Mouse (Mus musculus): ENCODE measurements around the gene Dab2ip. TPM values are rescaled to one million over a fixed set of nuclear protein-coding genes. Genes with fewer than 3 reads are reported as not detected.
A peak's percentile ranks its signal among the peaks of the same experiment; 100 is the strongest.

Gene Dab2ip
- total and polyA plus RNA-seq, 3 experiments, result 34.5 to 47.9 (median 45.6) TPM

DNA sequence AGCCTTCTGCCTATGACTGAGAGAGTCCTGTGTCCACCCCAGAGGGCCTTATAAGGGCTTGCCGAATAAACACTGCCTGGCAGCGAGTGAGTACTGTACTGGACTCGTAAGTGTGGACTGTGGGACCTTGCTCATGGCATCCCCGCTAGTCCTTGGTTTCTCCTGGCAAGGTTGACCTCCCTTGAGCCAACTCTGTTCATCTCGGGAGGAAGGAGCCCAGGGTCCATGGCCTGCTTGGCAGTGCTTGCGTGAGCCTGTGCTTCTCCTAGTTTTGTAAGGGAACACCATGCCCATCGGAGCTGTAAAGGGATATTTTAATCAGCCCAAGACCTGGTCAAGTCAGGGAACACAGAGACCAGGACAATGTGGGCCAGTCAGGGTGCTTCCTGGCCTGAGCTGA is 54.2 kb downstream of the Dab2ip start:
- Histone ChIP-seq H3K9ac (ENCODE audit: low read depth, low read length) (no peak overlapping the region), H3K4me1 (ENCODE audit: control insufficient read depth, insufficient read depth, low read length) (peaks cover 62% of the 10 kb centered on the region), H3K79me2 (replicated peaks; ENCODE audit: control insufficient read depth, insufficient read depth, low read length) (no peaks in the 10 kb centered on the region), H3K27me3 (ENCODE audit: control insufficient read depth, insufficient read depth, low read length) (no peaks in the 10 kb centered on the region), H3K36me3 (ENCODE audit: control insufficient read depth, insufficient read depth, low read length) (no peaks in the 10 kb centered on the region), H3K27ac (peak overlapping the region; percentile 90), H3K4me3 (no peak overlapping the region)
- intact Hi-C loops (cut with DNase I), result loop anchor here (2.0 kb wide), 2 partner anchors 15 to 29 kb away; no protein-coding TSS in a partner anchor
- no peak for DNase-seq
- WGBS, result 66% methylated on average over 7 of the region's 7 CpGs
- no peak for TF ChIP-seq EP300 (IDR thresholded peaks at IDR 0.05; ENCODE audit: insufficient read depth, low read depth, low read length)
- TF ChIP-seq CTCF (IDR thresholded peaks at IDR 0.05), result no peak
- no peak for TF ChIP-seq POLR2A (IDR thresholded peaks at IDR 0.05; ENCODE audit: insufficient read depth, low read depth, low read length)

DNA sequence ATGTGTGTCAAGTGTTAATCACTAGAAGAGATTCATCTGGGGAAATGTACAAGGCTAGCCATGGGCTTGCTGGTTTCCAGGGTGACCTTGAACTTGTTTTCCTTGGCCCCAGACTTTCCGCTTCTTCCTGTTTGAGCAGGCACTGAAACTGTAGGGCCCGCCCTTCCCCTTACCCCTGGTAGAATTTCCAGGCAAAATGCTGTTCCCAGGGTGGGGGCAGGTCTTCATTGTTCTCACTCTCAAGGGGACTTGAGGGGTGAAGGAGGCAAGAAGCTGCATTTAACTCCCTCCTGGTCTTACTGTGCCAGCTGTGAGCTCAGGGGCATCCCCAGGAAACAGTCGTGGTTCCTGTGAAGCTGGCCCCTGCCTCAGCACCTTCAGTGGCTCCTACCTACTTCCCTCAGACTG is 55.9 kb downstream of the Dab2ip start:
- TF ChIP-seq POLR2A (IDR thresholded peaks at IDR 0.05; ENCODE audit: insufficient read depth, low read depth, low read length) (peak; percentile 13; the same call in 1 of the 2 replicates), EP300 (IDR thresholded peaks at IDR 0.05; ENCODE audit: insufficient read depth, low read depth, low read length) (peak; percentile 84; the same call in 1 of the 2 replicates), CTCF (IDR thresholded peaks at IDR 0.05) (no peak)
- no peak overlapping the region for H3K4me3 ChIP-seq
- no peaks in the 10 kb centered on the region for H3K79me2 ChIP-seq (replicated peaks; ENCODE audit: control insufficient read depth, insufficient read depth, low read length)
- DNase-seq, result peak; percentile 59 to 78
- 26% methylated on average over 3 of the region's 3 CpGs for WGBS
- intact Hi-C loops (cut with DNase I), result loop anchor here (2.0 kb wide), 3 partner anchors 17 to 27 kb away; no protein-coding TSS in a partner anchor
- H3K36me3 ChIP-seq (ENCODE audit: control insufficient read depth, insufficient read depth, low read length), result no peaks in the 10 kb centered on the region
- peaks cover 67% of the 10 kb centered on the region for H3K4me1 ChIP-seq (ENCODE audit: control insufficient read depth, insufficient read depth, low read length)
- H3K27ac ChIP-seq, result peak overlapping the region; percentile 90
- no peaks in the 10 kb centered on the region for H3K27me3 ChIP-seq (ENCODE audit: control insufficient read depth, insufficient read depth, low read length)
- H3K9ac ChIP-seq (ENCODE audit: low read depth, low read length), result no peak overlapping the region

DNA sequence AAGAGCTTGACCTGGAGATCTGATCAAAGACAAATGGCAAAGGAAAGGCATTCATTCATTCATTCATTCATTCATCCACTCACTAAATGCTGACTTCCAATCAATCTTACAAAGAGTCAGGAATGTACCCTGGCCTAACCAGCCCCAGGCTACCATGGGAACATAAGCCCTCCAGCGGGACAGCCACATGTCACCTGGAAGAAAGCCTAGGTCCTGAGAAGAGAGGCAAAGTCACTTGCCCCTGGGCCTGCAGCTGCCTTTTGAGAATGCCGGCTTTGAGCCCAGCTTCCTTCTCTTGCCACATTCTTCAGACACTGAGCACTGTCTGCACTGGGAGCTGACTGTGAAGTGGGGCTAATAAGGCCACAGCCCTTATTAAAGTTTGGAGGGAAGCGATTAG is 56.3 kb downstream of the Dab2ip start:
- no peak overlapping the region for H3K4me3 ChIP-seq
- no peak overlapping the region; the same call in 1 of the 2 replicates for H3K9ac ChIP-seq (ENCODE audit: low read depth, low read length)
- H3K27me3 ChIP-seq (ENCODE audit: control insufficient read depth, insufficient read depth, low read length), result no peaks in the 10 kb centered on the region
- peak overlapping the region; percentile 90 for H3K27ac ChIP-seq
- peaks cover 65% of the 10 kb centered on the region for H3K4me1 ChIP-seq (ENCODE audit: control insufficient read depth, insufficient read depth, low read length)
- H3K36me3 ChIP-seq (ENCODE audit: control insufficient read depth, insufficient read depth, low read length), result no peaks in the 10 kb centered on the region
- WGBS, result 31% methylated on average over 3 of the region's 3 CpGs
- TF ChIP-seq POLR2A (IDR thresholded peaks at IDR 0.05; ENCODE audit: insufficient read depth, low read depth, low read length) (no peak), EP300 (IDR thresholded peaks at IDR 0.05; ENCODE audit: insufficient read depth, low read depth, low read length) (no peak), CTCF (IDR thresholded peaks at IDR 0.05) (no peak)
- intact Hi-C loops (cut with DNase I), result loop anchor here (2.0 kb wide), 1 partner anchor 26 kb away; no protein-coding TSS in a partner anchor
- peak in 1 of 2 experiments; percentile 39 for DNase-seq
- H3K79me2 ChIP-seq (replicated peaks; ENCODE audit: control insufficient read depth, insufficient read depth, low read length), result no peaks in the 10 kb centered on the region

DNA sequence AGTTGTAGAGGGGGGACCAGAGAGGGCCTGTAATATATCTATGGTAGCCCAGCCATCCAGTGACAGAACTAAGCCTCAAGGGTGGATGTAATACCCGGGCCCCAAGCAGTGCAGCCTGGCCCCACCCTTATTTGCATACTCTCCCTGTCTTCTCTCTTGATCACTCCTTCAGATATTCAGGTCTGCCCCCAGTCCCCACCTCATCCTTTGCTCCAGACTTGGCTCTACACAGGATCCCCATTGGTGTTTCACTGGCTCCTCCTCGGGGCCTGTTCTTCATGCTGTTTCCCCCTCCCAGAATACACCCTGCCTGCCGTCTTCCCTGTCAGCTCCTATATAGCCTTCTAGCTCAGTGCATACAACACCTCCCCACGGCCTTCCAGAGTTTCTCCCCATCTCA is 57.3 kb downstream of the Dab2ip start:
- peak overlapping the region; percentile 90 for H3K27ac ChIP-seq
- no peaks in the 10 kb centered on the region for H3K36me3 ChIP-seq (ENCODE audit: control insufficient read depth, insufficient read depth, low read length)
- H3K4me1 ChIP-seq (ENCODE audit: control insufficient read depth, insufficient read depth, low read length), result peaks cover 62% of the 10 kb centered on the region
- WGBS, result 70% methylated on average over 4 of the region's 4 CpGs
- H3K27me3 ChIP-seq (ENCODE audit: control insufficient read depth, insufficient read depth, low read length), result no peaks in the 10 kb centered on the region
- no peak overlapping the region for H3K9ac ChIP-seq (ENCODE audit: low read depth, low read length)
- no peak for DNase-seq
- no peak overlapping the region for H3K4me3 ChIP-seq
- H3K79me2 ChIP-seq (replicated peaks; ENCODE audit: control insufficient read depth, insufficient read depth, low read length), result no peaks in the 10 kb centered on the region
- intact Hi-C loops (cut with DNase I), result loop anchor here (2.0 kb wide), 1 partner anchor 27 kb away; no protein-coding TSS in a partner anchor
- TF ChIP-seq POLR2A (IDR thresholded peaks at IDR 0.05; ENCODE audit: insufficient read depth, low read depth, low read length) (no peak), EP300 (IDR thresholded peaks at IDR 0.05; ENCODE audit: insufficient read depth, low read depth, low read length) (no peak), CTCF (IDR thresholded peaks at IDR 0.05) (no peak)

DNA sequence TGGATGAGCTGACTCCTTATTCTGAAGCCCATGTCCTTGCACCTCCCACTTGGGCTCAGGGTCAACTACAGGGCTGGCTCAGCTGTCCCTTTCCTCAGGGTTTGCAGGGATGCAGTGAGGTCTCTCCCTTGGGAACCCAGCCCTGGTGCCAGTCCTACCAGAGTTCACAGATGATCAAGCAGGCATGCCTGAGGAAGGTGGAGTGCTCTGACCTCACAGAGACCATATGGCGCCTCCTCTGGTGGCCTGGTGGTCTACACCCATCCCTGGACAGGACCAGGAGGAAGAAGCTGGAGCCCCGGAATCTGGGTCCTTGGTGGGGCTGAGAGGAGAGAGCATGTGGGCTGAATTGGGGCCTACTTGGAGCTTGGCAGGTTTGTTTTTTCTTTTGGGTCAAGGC is 57.9 kb downstream of the Dab2ip start:
- no peaks in the 10 kb centered on the region for H3K79me2 ChIP-seq (replicated peaks; ENCODE audit: control insufficient read depth, insufficient read depth, low read length)
- 82% methylated on average over 2 of the region's 2 CpGs for WGBS
- peak overlapping the region; percentile 90 for H3K27ac ChIP-seq
- DNase-seq, result no peak
- no peak overlapping the region for H3K4me3 ChIP-seq
- TF ChIP-seq POLR2A (IDR thresholded peaks at IDR 0.05; ENCODE audit: insufficient read depth, low read depth, low read length) (no peak), EP300 (IDR thresholded peaks at IDR 0.05; ENCODE audit: insufficient read depth, low read depth, low read length) (no peak), CTCF (IDR thresholded peaks at IDR 0.05) (peak; percentile 47)
- no peak overlapping the region for H3K9ac ChIP-seq (ENCODE audit: low read depth, low read length)
- H3K36me3 ChIP-seq (ENCODE audit: control insufficient read depth, insufficient read depth, low read length), result no peaks in the 10 kb centered on the region
- no peaks in the 10 kb centered on the region for H3K27me3 ChIP-seq (ENCODE audit: control insufficient read depth, insufficient read depth, low read length)
- H3K4me1 ChIP-seq (ENCODE audit: control insufficient read depth, insufficient read depth, low read length), result peaks cover 57% of the 10 kb centered on the region
- intact Hi-C loops (cut with DNase I), result loop anchor here (2.0 kb wide), 1 partner anchor 27 kb away; no protein-coding TSS in a partner anchor

DNA sequence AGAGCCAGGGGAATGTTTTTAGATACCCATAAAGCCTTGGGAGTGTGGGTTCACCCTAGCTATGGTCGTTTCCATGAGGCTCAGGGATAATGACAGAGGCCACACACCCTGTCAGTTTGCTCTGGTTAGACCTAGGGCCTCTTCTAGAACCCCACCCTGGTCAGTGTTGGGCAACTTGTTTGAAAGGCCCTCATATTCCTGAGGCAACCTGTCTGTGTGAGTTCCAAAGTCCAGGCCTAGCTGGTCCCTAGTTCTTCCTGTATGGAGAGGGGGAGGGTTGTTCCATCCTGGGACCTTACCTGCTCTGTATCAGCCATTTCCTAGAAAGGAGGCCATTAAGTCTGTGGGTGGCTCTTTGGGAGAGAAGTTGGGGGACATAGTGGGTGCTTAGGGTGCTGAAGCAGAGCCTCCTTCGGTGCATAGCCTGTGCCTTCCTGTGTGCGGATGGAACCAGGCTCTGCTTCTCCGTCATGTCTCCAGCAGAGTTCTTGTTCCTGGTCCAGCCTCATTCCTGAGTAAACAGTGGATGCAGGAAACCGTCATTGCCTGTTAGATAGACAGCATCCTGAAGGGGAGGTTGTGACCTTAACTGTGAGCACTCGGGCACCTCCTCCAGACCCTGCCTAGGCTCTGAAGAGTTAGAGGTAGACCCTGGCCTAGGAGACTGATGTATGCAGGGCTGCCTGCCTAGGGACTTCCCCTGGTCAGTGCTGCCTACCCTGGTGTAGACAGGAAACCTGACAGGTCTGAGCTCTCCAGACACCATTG is 59.0 kb downstream of the Dab2ip start:
- H3K79me2 ChIP-seq (replicated peaks; ENCODE audit: control insufficient read depth, insufficient read depth, low read length), result no peaks in the 10 kb centered on the region
- no peaks in the 10 kb centered on the region for H3K27me3 ChIP-seq (ENCODE audit: control insufficient read depth, insufficient read depth, low read length)
- DNase-seq, result peak; percentile 46 to 60
- no peak overlapping the region for H3K4me3 ChIP-seq
- H3K9ac ChIP-seq (ENCODE audit: low read depth, low read length), result 0 out of 2 replicates have a peak overlapping the region, but pooled peaks have one; percentile 21
- H3K4me1 ChIP-seq (ENCODE audit: control insufficient read depth, insufficient read depth, low read length), result peaks cover 51% of the 10 kb centered on the region
- H3K27ac ChIP-seq, result peak overlapping the region; percentile 90
- intact Hi-C loops (cut with DNase I), result no loop called here
- 51% methylated on average over 6 of the region's 6 CpGs for WGBS
- H3K36me3 ChIP-seq (ENCODE audit: control insufficient read depth, insufficient read depth, low read length), result no peaks in the 10 kb centered on the region
- 0 out of 2 replicates have a peak, but pooled peaks have one; percentile 15 for TF ChIP-seq CTCF (IDR thresholded peaks at IDR 0.05)
- TF ChIP-seq EP300 (IDR thresholded peaks at IDR 0.05; ENCODE audit: insufficient read depth, low read depth, low read length), result peak; percentile 74
- peak; percentile 68 for TF ChIP-seq POLR2A (IDR thresholded peaks at IDR 0.05; ENCODE audit: insufficient read depth, low read depth, low read length)
